In the genomic region with DNA sequence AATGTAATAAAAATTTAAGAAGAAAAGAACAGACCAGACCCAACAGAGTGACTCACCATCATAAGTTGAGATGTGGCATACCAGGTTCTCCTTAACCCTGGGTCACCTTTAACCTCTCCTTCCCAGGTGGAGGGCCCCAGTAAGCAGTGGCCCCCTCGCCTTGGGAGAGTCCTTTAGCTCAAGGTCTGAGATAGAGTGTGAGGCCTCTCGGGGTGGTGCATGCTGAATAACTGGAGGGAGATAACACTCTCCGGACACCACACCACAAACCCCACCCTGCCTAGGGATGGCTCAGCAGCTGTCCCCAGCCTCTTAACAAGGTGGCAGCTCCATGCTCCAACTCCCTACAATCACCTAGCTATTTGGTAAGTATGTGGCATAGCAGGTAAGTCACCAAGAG, we compare ENCODE assay signal across 1 mouse cellular context.
TF ChIP-seq lines count a peak whose summit lies in the region.

No protein-coding gene starts in this region.

TF ChIP-seq in MEL, 35 proteins besides CTCF, POLR2A, EP300 and RAD21 (continued from another document):
- TF ChIP-seq ZKSCAN1 (IDR thresholded peaks at IDR 0.05; ENCODE audit: low read depth, low read length) (no peak), TBP (IDR thresholded peaks at IDR 0.05; ENCODE audit: low read depth, low read length) (no peak), MYC (IDR thresholded peaks at IDR 0.05; ENCODE audit: low read depth, low read length) (0 out of 2 replicates have a peak, but pooled peaks have one; percentile 45), MEF2A (IDR thresholded peaks at IDR 0.05; ENCODE audit: extremely low read depth, insufficient replicate concordance, low read depth, low read length, poor library complexity, severe bottlenecking) (no peak), BHLHE40 (IDR thresholded peaks at IDR 0.05; ENCODE audit: borderline replicate concordance, low read depth, low read length) (no peak), CHD2 (IDR thresholded peaks at IDR 0.05; ENCODE audit: low read length) (no peak), E2F4 (IDR thresholded peaks at IDR 0.05; ENCODE audit: borderline replicate concordance, low read depth, low read length) (no peak), MAFK (IDR thresholded peaks at IDR 0.05; ENCODE audit: borderline replicate concordance, low read depth, low read length) (no peak), RCOR1 (IDR thresholded peaks at IDR 0.05; ENCODE audit: low read depth, low read length) (0 out of 2 replicates have a peak, but pooled peaks have one; percentile 39), MAZ (IDR thresholded peaks at IDR 0.05; ENCODE audit: low read depth, low read length) (peak; percentile 71; the same call in 1 of the 2 replicates)
